Mouse (Mus musculus) intestine, embryonic 14.5 days (tissue): ENCODE results near the gene Svep1. TPM values are rescaled to one million over a fixed set of nuclear protein-coding genes. Genes with fewer than 3 reads are reported as not detected.

Experiments
- ATAC-seq: fragments of 200-750 bp; cut with Nextera tagmentation; replicated peaks from 2 replicates; pipeline ENCODE4 v1.8.0; 2017; ENCODE audit warnings: low read depth, moderate number of reproducible peaks, moderate TSS enrichment, moderate library complexity; ENCODE audit not compliant: low FRiP score, low TSS enrichment
- DNase-seq: peaks from one replicate; pipeline ENCODE4 v3.0.0-alpha.2; 2018; ENCODE audit warnings: low spot score
- H3K27ac ChIP-seq: fragments of 300-500 bp; sonication (generic); 2 replicates; pipeline ENCODE4 v1.5.1; 2014; ENCODE audit warnings: low read depth, mild to moderate bottlenecking, control low read depth
- H3K27me3 ChIP-seq: fragments of 300-500 bp; sonication (generic); replicated peaks from 2 replicates; pipeline ENCODE4 v1.6.1; 2014; ENCODE audit warnings: low read length, control low read depth; ENCODE audit not compliant: control insufficient read depth, insufficient read depth
- H3K36me3 ChIP-seq: fragments of 300-500 bp; sonication (generic); 2 replicates; pipeline ENCODE4 v1.6.1; 2014; ENCODE audit warnings: low read length, control low read depth; ENCODE audit not compliant: control insufficient read depth, insufficient read depth
- H3K4me1 ChIP-seq: fragments of 300-500 bp; sonication (generic); replicated peaks from 2 replicates; pipeline ENCODE4 v1.6.1; 2014; ENCODE audit warnings: low read length, control low read depth, mixed read lengths; ENCODE audit not compliant: control insufficient read depth, insufficient read depth
- H3K4me2 ChIP-seq: fragments of 300-500 bp; sonication (generic); 2 replicates; pipeline ENCODE4 v1.6.1; 2014; ENCODE audit warnings: low read length
- H3K4me3 ChIP-seq: fragments of 300-500 bp; sonication (generic); 2 replicates; pipeline ENCODE4 v1.5.1; 2014; ENCODE audit warnings: low read depth, low read length, control low read depth, mixed read lengths
- H3K9ac ChIP-seq: fragments of 300-500 bp; sonication (generic); 2 replicates; pipeline ENCODE4 v1.6.1; 2014; ENCODE audit warnings: mild to moderate bottlenecking, low read length
- H3K9me3 ChIP-seq: fragments of 300-500 bp; sonication (generic); 2 replicates; pipeline ENCODE4 v1.6.1; 2016; ENCODE audit warnings: low read length, control low read depth; ENCODE audit not compliant: control insufficient read depth
- WGBS: fragments of 180-500 bp; shearing (Covaris S2); extraction: QIAGEN DNeasy Blood & Tissue Kit; methylation state at CpG from one replicate; pipeline ENCODE4 v1.1.7; 2014; 5-methylcytosine and 5-hydroxymethylcytosine counted together
- polyA plus RNA-seq: library from polyadenylated mRNA; unstranded; fragments of >200 nt; fragmentation: Nextera tagmentation; extraction: Ambion mirVana; gene quantifications from 2 replicates; pipeline ENCODE4 v1.2.1, GENCODE M21; 2014

Svep1 gene
- polyA plus RNA-seq, 1 experiment from 2014 or later = 9.5 TPM

DNA sequence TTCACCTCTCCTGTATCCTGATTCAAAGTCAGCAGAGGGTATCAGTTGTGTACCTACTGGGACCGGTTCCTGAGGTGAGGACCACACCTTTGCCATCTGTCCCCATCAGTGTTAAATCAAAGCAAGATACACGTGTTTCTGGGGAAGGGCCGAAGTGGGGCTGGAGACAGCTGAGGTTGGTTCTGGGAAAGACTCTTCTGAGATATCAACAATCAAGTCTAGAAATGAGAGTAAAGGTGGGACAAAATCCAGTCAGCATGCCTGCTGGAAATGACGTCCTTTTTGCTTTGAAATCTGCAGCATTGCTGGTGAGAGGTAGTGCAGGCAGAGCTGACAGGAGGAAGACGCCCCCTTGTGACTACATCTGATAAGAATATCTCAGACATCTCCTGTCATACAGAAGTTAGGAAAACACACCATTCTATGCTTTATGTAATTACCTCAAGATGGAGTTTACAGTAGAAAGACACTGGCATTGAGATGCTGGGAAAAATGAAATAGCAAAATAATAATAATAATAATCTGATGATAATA, 4.0 kb upstream of the Svep1 start:
- no peak overlapping the region for H3K27ac ChIP-seq
- H3K4me3 ChIP-seq = no peak overlapping the region
- no peaks in the 10 kb centered on the region for H3K9me3 ChIP-seq
- no peak overlapping the region for H3K4me2 ChIP-seq
- H3K27me3 ChIP-seq = 0 out of 2 replicates have a peak, but pooled peaks cover 3% of the 10 kb centered on the region
- DNase-seq = no peak
- no peaks in the 10 kb centered on the region for H3K36me3 ChIP-seq
- 51% methylated on average over 5 of the region's 5 CpGs for WGBS
- H3K9ac ChIP-seq = no peak overlapping the region
- H3K4me1 ChIP-seq = no peaks in the 10 kb centered on the region
- no peak for ATAC-seq

DNA sequence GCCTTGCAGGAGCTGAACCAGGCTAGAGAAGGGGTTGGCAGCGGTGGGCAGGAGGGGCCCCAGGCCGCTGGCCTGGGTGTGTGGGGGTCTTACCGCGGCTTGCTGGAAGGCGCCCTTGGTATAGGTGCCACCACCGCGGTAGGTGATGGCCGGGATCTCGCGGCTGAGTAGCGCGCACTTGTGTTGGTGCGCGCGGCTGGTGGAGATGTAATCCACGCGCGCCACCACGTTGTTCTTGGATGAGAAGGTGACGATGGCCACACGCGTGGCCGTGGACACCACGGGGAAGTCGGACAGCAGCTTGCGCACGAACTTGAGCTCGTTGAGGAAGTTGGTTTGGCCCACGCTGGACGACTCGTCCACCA, 927 bp downstream of the Svep1 start:
- H3K36me3 ChIP-seq = no peaks in the 10 kb centered on the region
- H3K4me2 ChIP-seq = peak overlapping the region; percentile 79
- peak overlapping the region; percentile 58 for H3K4me3 ChIP-seq
- ATAC-seq (peak; percentile 46), DNase-seq (no peak)
- peaks cover 3% of the 10 kb centered on the region; the same call in 1 of the 2 replicates for H3K4me1 ChIP-seq
- peak overlapping the region; percentile 71 for H3K27ac ChIP-seq
- H3K27me3 ChIP-seq = 0 out of 2 replicates have a peak, but pooled peaks cover 5% of the 10 kb centered on the region
- no peaks in the 10 kb centered on the region for H3K9me3 ChIP-seq
- under 1% methylated on average over 31 of the region's 31 CpGs for WGBS
- peak overlapping the region; percentile 70 for H3K9ac ChIP-seq

DNA sequence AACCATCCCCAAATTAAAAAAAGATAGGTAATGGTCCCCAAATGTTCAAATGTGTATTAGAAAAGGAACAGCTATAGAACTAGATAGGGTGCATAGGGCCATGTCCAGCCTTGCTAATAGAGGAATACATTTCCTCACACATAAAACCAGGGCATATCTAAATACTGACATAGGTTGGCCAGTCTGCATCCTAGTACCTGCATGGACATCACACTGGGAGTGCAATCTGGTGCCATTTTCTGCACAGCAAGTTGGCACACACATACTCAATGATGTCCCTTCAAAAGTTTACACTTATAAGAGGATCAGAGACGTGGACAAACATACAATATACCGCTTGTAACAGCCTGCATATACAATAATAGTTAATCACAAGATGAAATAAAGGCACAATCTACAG, 5.0 kb downstream of the Svep1 start:
- 93% methylated on average over 2 of the region's 2 CpGs for WGBS
- no peak overlapping the region for H3K4me3 ChIP-seq
- DNase-seq (no peak), ATAC-seq (no peak)
- 0 out of 2 replicates have a peak, but pooled peaks cover 4% of the 10 kb centered on the region for H3K27me3 ChIP-seq
- no peaks in the 10 kb centered on the region for H3K36me3 ChIP-seq
- no peaks in the 10 kb centered on the region for H3K9me3 ChIP-seq
- H3K9ac ChIP-seq = no peak overlapping the region
- H3K27ac ChIP-seq = no peak overlapping the region
- peaks cover 3% of the 10 kb centered on the region; the same call in 1 of the 2 replicates for H3K4me1 ChIP-seq
- H3K4me2 ChIP-seq = no peak overlapping the region

DNA sequence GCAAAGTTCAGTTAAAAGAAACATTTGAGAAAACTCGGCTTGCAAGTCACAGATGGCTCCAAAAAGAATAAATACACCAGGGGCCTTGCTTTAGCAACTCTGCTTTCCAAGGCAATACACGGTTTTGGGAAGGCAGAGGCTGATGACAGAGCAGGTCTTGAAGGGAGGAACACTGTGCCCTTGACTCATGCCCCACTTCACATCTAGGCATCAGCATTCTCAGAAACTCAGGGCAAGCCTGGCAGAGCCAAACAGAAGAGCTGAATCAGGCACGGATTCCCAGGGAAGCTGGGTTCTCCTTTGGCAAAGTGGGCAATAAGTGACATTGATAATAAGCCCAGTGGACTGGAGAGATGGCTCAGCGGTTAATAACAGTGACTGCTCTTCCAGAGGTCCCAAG, 5.8 kb downstream of the Svep1 start:
- ATAC-seq (no peak), DNase-seq (no peak)
- Histone ChIP-seq H3K27ac (no peak overlapping the region), H3K9ac (no peak overlapping the region), H3K4me1 (peaks cover 3% of the 10 kb centered on the region; the same call in 1 of the 2 replicates), H3K4me3 (no peak overlapping the region), H3K27me3 (0 out of 2 replicates have a peak, but pooled peaks cover 2% of the 10 kb centered on the region), H3K36me3 (no peaks in the 10 kb centered on the region), H3K9me3 (no peaks in the 10 kb centered on the region), H3K4me2 (no peak overlapping the region)
- 60% methylated on average over 4 of the region's 4 CpGs for WGBS

DNA sequence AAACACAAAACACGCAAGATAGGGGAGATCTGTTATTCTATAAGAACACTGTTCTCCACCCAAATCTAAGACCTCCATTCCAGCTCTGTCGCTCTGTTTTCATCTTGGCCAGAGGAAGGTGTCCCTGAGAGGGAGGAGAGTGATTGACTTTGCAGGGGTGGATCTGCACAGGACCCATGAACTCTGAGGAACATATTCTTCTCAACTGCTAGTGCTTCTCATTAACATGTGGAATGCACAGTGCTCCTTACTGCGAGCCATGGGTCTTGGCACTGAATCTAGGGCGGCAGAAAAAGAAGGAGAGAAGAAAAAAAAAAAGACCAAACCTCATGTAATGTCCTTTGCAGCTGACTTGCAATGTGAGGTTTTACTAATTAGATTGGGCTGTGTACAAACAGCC, 9.4 kb downstream of the Svep1 start:
- no peak overlapping the region for H3K4me3 ChIP-seq
- H3K4me1 ChIP-seq = 0 out of 2 replicates have a peak, but pooled peaks cover under 1% of the 10 kb centered on the region
- no peak overlapping the region for H3K27ac ChIP-seq
- WGBS = 76% methylated on average over 4 of the region's 4 CpGs
- ATAC-seq (no peak), DNase-seq (no peak)
- no peaks in the 10 kb centered on the region for H3K27me3 ChIP-seq
- H3K9ac ChIP-seq = no peak overlapping the region
- no peak overlapping the region for H3K4me2 ChIP-seq
- no peaks in the 10 kb centered on the region for H3K36me3 ChIP-seq
- no peaks in the 10 kb centered on the region for H3K9me3 ChIP-seq

DNA sequence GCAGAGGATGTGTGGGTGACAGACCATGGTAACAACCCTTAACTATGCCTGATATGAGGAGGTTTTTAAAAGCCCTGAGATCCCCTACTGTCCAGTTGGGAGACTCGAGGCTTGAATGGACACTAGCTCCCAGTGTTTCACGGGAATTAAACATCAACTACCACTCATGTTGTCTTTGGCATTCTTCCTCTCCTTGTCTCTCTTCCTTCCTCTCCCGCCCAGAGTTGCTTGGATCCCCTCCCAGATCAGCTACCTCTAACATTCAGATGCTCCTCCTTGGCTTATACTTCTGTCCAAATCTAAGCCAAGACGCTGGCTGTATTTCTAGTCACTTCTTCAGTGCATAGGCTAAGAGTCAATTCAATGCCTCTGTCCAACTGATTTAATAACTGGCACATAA, 9.9 kb downstream of the Svep1 start:
- no peak overlapping the region for H3K9ac ChIP-seq
- H3K36me3 ChIP-seq = no peaks in the 10 kb centered on the region
- DNase-seq (no peak), ATAC-seq (no peak)
- no peaks in the 10 kb centered on the region for H3K9me3 ChIP-seq
- H3K27ac ChIP-seq = no peak overlapping the region
- H3K4me2 ChIP-seq = no peak overlapping the region
- H3K4me1 ChIP-seq = no peaks in the 10 kb centered on the region
- WGBS = 76% methylated on average over 4 of the region's 4 CpGs
- no peaks in the 10 kb centered on the region for H3K27me3 ChIP-seq
- H3K4me3 ChIP-seq = no peak overlapping the region

DNA sequence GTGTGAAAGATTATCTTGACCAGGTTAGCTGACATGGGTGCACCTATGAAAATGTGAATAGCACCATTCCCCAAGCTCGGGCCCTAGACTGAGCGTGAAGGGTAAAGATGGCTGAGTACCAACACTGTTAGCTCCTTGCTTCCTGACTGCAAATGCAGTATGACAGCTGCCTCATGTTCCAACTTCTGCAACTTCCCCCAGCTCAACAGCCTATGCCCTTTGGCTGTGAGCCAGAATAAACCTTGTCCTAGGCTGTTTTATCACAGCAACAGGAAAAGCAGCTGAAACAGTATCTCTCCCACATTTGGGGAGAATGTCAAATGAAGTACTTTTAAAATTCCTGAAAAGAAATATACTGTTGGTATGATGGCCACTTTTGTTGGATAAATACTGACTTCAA, 10.7 kb downstream of the Svep1 start:
- H3K4me2 ChIP-seq = no peak overlapping the region
- DNase-seq (no peak), ATAC-seq (no peak)
- no peak overlapping the region for H3K27ac ChIP-seq
- H3K4me1 ChIP-seq = no peaks in the 10 kb centered on the region
- no peaks in the 10 kb centered on the region for H3K27me3 ChIP-seq
- WGBS = 81% methylated on average over 2 of the region's 2 CpGs
- H3K36me3 ChIP-seq = no peaks in the 10 kb centered on the region
- no peak overlapping the region for H3K9ac ChIP-seq
- H3K4me3 ChIP-seq = no peak overlapping the region
- H3K9me3 ChIP-seq = no peaks in the 10 kb centered on the region

DNA sequence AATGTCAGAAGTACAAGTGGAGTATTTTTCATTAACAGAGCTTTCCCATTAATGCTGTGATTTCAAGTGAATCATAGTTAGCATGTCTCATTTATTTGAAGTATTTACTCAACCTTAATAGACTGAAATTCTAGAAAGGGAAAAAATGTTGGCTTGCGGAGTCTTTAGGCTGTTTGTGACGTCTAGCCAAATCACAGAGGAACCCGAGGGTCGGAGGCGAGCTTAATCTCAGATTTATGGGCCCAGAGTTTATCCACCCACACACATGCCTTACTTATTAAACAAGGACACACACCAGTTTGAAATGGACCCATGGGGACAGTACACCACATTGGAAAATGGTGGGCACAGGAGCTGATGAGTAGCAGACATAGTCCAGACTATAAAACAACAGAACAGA, 17.4 kb downstream of the Svep1 start:
- peaks cover 6% of the 10 kb centered on the region; the same call in 1 of the 2 replicates for H3K4me1 ChIP-seq
- H3K36me3 ChIP-seq = no peaks in the 10 kb centered on the region
- H3K9me3 ChIP-seq = no peaks in the 10 kb centered on the region
- no peaks in the 10 kb centered on the region for H3K27me3 ChIP-seq
- H3K4me3 ChIP-seq = no peak overlapping the region
- no peak for ATAC-seq
- H3K9ac ChIP-seq = no peak overlapping the region
- no peak for DNase-seq
- H3K27ac ChIP-seq = no peak overlapping the region
- WGBS = 67% methylated on average over 5 of the region's 5 CpGs
- no peak overlapping the region for H3K4me2 ChIP-seq

DNA sequence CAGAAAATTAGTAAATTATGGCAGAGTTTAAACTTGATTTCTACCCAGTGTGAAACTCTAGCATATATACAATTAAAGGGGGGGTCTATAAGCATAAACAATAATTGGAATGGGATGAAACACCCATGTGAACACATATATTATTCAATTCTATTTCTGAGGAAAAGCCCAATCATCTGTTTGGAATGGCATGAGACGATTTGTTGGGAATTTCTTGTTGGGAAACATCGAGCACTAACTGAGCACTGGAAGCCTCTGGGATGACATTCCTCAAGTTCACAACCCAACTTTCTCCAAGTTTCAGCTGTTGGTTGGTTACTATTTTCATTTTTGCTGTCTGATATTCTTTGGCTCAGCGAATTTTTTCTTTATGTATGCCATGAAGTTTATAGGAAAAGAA, 21.3 kb downstream of the Svep1 start:
- Histone ChIP-seq H3K9me3 (no peaks in the 10 kb centered on the region), H3K36me3 (no peaks in the 10 kb centered on the region), H3K27ac (peak overlapping the region; percentile 14; the same call in 1 of the 2 replicates), H3K9ac (no peak overlapping the region), H3K4me3 (no peak overlapping the region), H3K4me2 (no peak overlapping the region), H3K27me3 (no peaks in the 10 kb centered on the region), H3K4me1 (peaks cover 6% of the 10 kb centered on the region; the same call in 1 of the 2 replicates)
- DNase-seq (no peak), ATAC-seq (no peak)
- 72% methylated on average over 3 of the region's 3 CpGs for WGBS
